Mouse (Mus musculus) lung, postnatal 10 days (tissue): ENCODE results near the gene Ncdn.

Experiments used
- DNase-seq: peaks from one replicate; pipeline ENCODE4 v3.0.0; 2021

Gene Ncdn

GRCm38 (mm10) chr4:126752024-126752607, 1.1 kb downstream of the Ncdn start:
- no peak for DNase-seq

DNA sequence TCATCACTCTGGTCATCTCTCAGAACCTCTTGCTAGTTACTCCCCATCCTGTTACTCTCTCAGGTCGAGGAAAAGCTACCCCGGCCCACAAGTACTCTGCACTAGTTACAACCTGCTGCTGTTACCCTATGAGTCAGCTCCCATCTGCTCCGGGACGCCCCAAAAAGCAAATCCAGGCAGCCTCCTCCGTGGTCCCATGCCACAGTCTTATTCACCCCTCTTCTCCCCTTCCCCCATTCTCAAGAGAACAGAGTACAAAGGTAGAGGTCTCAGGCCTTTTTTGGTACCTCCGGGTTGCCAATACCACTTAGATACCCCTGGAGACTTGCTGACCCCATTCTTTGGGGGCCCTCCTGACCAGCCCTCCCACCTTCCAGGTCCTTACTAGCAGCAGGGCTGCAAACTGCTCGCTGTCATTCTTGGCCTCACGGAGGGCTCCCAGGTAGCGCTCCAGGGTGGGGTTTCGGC, 1.6 kb downstream of the Ncdn start:
- no peak for DNase-seq

- no peak for DNase-seq
These were observed 2.2 kb downstream of the Ncdn start for GRCm38 (mm10) chr4:126750863-126751555.

DNA sequence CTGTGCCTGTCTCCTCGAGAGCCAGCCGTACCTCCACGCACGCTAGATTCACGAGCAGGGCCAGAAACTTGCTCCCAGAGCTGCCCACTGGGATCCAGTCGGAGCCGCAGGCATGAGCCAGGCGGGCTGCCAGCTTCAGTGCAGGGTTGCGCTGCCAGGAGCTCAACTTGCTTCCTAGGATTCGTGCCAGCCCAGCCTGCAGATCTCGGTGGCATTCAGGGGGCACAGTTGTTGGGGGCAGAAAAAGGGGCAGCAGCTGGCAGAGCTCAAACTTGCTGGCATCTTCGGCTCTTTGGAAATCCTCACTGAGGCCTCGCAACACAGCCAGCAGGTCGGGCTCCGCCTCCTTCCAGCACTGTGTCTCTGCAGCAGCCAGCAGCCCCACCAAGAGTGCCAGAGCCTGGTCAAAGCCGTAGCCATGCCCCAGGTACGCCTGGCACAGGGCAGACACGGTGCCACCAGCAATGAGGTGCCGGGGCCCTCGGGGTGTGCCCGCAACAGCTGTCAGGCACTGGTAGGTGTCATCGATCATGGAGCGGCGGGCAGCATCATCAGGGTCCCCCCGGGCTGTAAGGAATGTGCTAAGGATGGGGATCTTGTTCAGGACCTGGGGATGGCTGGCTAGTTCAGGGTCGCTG, 3.1 kb downstream of the Ncdn start:
- DNase-seq = no peak

DNA sequence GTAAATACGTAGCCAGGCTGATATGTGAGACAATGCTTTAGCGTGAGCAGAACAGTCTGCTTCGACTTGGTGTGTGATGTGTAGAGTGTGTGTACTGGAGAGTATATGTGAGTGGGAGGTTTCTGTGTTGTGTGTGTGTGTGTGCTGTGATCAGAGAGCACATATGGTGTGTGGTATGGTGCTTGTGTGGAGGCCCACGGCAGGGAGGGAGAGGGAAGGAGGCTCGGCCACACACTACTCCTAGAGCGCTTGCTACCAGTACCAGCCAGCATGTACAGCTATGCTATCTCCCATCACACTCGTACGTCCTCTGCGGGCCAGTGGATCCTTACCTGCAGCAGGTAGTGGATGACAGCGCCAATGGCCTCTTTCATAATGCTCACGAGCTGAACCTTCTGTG, 3.7 kb downstream of the Ncdn start:
- no peak for DNase-seq

DNA sequence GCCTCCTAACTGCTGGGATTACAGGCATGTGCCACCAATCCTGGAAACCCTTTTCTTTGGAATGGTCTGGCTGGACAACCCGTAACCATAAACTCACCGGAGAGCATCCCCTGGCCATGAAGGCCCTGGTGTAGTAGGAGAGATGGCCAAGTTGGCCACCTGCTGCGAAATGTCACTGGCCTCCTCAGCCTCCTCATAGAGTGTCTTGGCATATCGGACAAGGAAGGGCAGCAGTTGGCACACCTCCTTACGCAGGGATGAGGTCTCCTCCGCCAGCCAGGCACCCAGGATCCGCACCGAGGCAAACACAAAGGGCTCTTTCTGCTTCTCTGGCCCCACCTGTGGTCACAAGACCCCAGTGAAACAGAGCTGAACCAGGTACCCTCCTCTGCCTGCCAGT, 4.9 kb downstream of the Ncdn start:
- no peak for DNase-seq

GRCm38 (mm10) chr4:126746194-126746840, 6.9 kb downstream of the Ncdn start:
- no peak for DNase-seq

DNA sequence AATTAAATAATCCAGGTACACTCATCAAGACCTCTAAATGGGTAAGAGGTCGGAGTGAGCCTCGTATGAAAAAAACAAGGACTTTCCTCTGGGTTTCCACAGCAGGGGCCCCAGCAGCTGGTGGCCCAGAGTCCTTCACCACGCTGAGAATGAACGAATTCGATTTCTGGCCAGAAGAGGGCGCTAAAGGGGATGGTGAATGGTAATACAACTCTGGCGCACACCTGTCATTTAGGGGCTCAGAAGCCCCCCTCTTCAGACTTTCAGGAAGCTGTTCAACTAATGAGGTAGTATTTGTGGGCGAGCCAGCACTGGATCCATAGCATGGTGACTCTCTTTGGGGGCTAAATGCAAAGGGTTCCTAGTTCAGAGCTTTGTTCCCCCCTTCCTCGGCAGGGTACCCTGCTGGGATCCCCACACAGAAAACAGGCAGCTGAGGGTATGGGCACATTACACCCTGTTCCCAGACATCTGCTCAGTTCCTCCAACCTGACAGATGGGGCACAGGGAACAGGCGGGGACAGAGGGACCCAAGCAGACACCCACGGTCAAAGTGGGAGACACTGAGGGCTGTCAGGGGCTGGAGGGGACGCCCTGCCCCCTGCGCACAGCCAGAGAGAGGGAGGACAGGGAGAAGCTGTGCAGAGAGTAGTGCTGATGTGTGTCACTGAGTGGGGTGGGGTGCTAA, 7.6 kb downstream of the Ncdn start:
- peak; percentile 69 for DNase-seq

- DNase-seq = no peak
These were observed 8.4 kb downstream of the Ncdn start for GRCm38 (mm10) chr4:126744831-126745230.

- DNase-seq = no peak
These were observed 9.5 kb downstream of the Ncdn start for GRCm38 (mm10) chr4:126743713-126744112.

DNA sequence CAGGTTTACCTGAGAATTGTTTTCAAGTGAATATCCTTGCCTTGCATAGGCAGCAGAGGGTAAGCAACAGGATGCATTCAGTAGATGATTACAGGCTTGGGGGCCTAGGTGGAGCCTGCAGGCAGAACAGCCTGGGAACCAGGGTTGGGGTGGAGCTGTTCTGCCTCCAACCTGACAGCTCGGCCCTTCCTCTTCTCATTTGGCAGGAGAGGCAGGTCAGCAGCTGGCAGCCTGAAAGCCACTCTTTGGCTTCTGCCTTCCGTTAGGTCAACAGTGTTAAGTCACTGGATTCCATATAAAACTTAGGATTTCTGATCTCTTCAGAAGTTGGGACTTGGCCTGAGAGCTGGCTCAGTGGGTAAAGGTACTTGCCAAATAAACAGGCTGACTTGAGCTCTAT, 10.3 kb downstream of the Ncdn start:
- no peak for DNase-seq

GRCm38 (mm10) chr4:126741448-126741847, 11.8 kb downstream of the Ncdn start:
- peak; percentile 86 for DNase-seq

- no peak for DNase-seq
These were observed 13.1 kb downstream of the Ncdn start for GRCm38 (mm10) chr4:126739966-126740676.

- peak; percentile 65 for DNase-seq
These were observed 17.2 kb downstream of the Ncdn start, which contains the start of gene Tfap2e for GRCm38 (mm10) chr4:126736001-126736414. Gene Tfap2e (minus strand): TSS chr4:126736240.

GRCm38 (mm10) chr4:126735382-126736000, 17.7 kb downstream of the Ncdn start:
- no peak for DNase-seq

- no peak for DNase-seq
These were observed 18.4 kb downstream of the Ncdn start for GRCm38 (mm10) chr4:126734700-126735381.

DNA sequence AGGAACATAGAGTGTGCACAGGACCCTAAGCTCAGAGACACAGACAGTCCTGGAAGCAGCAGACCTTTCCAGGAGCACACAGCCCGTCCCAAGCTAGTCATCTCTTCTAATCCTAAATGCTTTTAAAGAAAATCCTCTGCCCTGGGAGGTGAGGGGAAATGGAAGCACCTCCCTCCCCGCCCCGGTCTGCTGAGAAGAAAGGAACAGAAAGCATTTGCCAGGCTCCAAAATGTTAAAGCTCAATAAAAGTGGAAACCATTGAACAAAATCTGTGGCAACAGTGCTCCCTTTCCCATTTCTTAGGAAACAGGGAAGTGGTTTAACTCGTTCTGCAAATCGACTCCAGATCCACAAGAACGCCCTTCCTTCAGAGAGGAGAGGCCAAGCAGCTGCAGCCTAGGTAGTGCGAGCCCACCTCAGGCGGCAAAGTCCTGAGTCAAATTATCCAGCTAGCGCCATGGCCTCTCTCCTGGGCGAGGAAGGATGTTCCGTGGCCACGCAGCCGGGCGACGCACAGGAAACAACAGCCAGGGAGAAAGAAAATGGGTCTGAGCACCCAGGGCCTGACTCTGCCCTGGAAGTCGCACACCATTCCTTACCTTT, 19.1 kb downstream of the Ncdn start:
- no peak for DNase-seq

- no peak for DNase-seq
These were observed 20.5 kb downstream of the Ncdn start for GRCm38 (mm10) chr4:126732531-126733380.

DNA sequence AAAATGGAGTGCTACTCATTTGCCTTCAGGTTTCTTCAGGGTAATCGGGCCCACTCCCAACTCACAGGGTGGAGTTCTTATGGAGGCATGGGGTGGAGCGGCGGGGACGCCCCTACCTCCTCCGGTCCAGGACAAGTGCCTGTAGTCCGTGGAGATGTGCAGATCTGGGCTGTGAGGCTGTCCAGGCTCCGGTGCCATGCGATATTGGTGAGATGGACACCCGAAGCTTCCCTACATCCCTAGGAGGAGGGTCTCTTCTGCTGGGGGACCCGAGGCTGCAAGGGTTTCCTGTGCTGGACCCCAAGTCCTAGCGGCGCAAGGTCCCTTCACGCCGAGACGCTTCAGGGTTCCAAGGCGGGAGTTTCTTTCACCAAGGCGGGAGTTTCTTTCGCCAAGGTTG, 21.1 kb downstream of the Ncdn start:
- no peak for DNase-seq

GRCm38 (mm10) chr4:126707439-126707826, 45.8 kb downstream of the Ncdn start:
- no peak for DNase-seq
